Mouse (Mus musculus) megakaryocyte-erythroid progenitor cell, adult 5-6 weeks (primary cell): ENCODE results near the gene Sucnr1. TPM values are rescaled to one million over a fixed set of nuclear protein-coding genes. Genes with fewer than 3 reads are reported as not detected.
"Not testable (repeated sequence)": the region's sequence is repeated elsewhere in the genome, so short reads cannot be mapped to it uniquely, and the experiment has no call there.

Experiments used
- ATAC-seq: replicated peaks from 2 replicates; pipeline ENCODE4 v1.8.0; 2016; ENCODE audit warnings: mild to moderate bottlenecking, inconsistent platforms; ENCODE audit not compliant: severe bottlenecking, poor library complexity, low FRiP score, low TSS enrichment
- total RNA-seq, 2 experiments: library from RNA; stranded (forward) in 1 of 2; stranded (reverse) in 1 of 2; fragments of 200-1000, 215-1000 nt in 1 of 2; fragments of >200 nt in 1 of 2; fragmentation: Nextera tagmentation in 1 of 2; gene quantifications; 2 replicates each; pipeline ENCODE4 v1.2.3; 2014 to 2017

The Sucnr1 gene
- total RNA-seq (2014; fragmentation: Nextera tagmentation) (not detected in 2 replicates), total RNA-seq (2017) (not detected in 2 replicates)

DNA sequence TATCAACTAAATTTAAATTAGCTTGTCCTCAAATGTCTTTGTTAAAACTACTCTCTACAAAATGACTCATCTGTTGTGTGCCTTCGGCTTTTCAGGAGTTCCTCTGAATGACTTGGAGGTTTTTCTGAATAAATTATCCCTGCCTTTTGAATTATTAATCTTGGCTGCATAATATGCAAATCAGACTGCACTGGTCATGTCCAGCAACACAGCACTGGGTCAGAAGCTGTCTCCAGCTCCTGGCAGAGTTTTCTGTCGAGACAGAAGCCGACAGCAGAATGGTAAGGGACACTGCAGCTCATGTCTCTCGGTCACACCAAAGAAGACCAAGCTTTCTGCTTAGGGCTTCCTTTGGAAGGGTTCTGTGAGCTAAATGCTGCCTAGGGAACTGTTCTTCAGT, at the start of gene Sucnr1:
TSS of gene Sucnr1 (plus strand) at position 222 of the 400 bp plus-strand sequence.
- no peak for ATAC-seq

DNA sequence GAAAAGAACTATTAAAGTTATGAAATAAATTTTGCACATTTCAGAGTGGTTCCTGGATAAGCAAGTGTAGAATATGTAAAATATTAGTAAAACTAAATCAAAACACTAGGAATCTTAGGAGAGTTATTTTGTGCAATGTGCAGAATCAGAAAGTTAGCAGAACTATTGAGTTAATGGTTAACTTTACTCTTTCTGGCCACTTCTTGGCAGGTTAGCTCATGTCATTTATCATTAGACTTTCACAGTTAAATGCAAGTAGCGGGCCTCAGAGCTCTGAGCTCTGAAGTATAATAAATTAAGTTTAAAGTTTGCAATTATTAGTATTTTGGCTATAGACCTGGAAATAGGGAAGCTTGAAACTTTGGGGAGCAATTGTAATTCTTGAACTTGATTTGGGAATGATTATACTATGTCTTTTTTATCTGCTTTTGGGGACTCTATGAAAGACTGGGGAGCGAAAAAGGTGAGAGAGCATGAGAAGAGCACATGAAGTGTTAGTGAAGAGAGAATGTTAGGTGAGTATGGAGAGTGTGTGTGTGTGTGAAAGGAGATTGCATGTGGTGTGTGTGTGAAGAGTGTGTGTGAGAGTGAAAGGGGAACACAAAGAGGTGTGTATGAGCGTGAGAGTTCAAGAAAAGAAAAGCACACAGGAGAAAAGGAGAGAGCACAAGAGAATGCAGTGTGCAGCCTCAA, 35.3 kb upstream of the Sucnr1 start:
- no peak for ATAC-seq

DNA sequence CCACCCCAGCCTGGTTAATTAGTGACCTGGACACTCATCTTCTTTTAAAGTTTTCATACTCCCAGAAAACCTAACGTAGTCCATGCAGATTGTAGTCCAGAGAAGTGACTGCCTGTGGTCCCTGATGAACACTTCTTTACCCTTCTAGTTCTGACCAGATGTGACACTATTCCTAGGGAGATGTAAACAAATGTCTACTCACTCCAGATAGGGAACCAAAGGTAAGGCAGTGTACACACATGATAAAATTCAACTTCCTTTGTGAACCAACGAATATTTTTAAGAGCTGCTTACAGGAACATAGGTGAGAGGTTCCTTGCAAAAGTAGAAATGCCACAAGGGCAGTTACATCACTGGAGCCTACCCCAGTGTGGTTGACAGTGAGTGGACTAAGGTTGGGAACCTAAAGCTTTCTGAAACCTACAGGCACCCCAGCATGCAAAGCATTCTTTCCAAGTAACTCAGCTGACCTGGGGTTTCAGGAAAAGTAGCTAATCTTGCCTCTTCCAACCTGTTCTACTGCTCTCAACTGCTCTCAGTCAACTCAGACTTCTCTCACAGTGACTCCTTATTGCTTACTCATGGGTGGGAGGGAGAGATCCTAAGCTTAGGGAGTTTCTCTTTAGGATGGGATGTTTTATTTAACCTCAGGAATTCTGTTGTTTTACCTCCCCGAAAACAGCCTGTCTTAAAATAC, 28.3 kb upstream of the Sucnr1 start:
- no peak for ATAC-seq

DNA sequence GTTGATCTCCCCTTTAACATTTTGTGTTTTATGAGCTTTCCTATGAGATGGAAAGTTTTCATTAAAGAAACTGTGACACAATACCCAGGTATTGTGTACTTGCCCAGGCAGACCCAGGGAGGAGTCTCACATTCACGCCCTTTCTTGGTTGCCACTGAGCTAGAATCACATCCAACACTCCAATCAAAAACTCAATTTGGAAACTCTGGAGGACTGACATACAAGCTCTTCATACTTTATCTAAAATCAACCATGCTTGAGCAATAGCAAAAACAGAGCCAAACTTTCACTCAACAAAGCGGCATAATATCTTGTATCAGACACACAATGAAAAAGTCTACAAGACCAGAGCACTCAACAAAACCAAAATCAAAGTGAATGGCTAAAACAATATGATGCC, 27.7 kb upstream of the Sucnr1 start:
- no peak for ATAC-seq

DNA sequence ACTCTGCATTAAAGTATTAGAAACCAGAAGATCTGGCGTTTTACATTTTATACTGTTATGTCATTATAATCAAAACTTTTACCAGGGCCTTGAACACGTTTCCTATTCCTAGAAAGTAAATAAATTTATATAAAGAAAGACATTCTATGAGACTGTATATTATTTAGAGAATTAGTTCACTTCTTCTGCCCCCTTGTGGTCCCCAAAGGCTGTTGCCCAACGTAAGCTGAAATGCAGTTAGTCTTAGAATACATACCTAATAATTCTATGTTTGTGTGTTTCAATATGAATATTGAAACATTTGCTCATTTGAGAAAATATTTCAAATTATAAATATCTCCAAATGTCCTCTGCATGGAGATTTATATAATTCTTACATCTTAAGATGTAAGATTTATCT, 25.2 kb upstream of the Sucnr1 start:
- ATAC-seq: no peak

DNA sequence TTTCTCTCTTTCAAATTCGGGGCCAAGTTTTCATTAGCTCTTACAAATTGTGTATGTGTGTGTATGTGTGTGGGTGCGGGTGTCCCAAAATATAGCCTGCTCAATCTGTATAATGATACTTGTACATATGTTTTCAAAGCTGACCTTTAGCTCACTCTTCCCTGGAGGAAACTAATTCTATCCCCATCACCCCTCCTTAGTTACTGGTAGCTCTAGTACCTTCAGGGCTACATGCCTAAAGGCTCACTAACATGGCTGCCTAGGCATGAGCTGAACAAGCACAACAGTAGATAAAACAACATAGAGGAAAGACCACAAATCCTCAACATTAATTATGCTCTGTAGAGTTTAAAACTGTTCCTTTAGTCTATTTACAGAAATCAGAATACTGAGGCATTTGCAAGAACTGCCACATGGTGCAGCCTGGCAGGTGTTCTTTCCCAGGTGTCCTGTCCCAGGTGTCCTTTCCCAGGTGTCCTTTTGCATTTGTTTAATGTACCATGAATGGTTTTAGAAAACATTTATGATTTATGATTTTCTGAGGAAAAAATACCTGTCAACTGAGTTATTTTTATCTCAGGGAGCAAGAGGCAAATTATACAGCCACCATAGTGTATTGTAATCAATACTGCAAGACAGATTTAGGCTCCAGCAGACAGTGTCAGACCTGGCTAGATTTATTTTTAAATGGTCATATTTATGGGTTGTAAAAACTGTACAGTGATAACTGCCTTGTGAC, 24.4 kb upstream of the Sucnr1 start:
- no peak for ATAC-seq

DNA sequence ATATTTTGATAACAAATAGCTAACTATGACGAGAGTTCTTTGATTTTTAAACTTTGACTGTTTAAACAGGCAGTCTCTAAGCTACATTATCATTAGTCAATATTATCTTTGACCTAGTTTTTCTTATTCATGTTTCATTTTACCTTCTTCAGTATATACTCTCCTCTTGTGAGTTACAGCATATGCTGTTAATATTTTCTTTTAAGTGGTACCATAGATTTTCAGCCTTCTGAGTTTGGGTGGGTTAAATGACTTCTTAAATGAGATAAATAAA, 23.9 kb upstream of the Sucnr1 start:
- no peak for ATAC-seq

DNA sequence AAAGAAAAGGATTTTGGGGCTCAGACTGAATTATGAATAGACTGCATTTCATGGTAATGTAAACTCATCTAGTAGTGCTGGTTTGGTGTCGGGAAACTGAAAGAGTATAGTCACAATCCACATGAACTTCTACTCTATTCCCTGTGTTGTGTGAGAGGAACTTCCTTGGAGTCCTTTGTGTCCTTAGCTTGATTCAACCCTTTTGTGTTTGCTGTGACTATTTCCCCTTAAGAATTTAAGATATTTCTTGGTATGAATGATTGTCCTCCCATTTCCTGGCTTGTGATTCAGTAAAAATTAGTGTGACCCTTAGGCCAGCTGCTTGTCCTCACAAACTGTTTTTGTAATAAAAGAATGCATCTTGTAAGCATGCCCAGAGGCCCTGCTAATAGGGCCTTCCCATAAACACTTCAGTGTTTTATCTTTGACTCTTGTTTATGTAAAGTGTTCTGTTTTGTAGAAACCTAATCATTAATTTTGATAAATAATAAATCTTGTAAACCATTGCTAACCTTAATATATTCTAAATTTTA, 2.7 kb upstream of the Sucnr1 start:
- no peak for ATAC-seq

DNA sequence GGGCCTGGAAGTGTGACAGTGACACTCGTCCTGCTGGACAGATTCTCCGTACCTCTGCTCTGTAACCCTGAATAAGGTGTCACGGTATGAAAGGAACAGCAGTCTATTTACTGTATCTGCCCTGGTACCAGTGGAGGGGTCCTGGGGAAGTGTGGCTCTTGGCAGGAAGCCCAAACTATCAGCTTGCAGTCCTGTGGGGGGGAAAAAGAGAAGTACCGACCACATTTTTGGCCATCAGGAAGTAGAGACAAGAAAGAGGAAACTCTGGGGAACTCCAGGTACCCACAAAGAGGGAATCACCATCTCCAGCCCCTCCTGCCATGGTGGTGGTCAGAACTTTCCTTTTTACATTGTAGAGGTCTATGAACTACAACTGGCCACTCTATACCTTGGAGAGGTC, 1.1 kb upstream of the Sucnr1 start:
- ATAC-seq: 0 out of 2 replicates have a peak, but pooled peaks have one; percentile 10

DNA sequence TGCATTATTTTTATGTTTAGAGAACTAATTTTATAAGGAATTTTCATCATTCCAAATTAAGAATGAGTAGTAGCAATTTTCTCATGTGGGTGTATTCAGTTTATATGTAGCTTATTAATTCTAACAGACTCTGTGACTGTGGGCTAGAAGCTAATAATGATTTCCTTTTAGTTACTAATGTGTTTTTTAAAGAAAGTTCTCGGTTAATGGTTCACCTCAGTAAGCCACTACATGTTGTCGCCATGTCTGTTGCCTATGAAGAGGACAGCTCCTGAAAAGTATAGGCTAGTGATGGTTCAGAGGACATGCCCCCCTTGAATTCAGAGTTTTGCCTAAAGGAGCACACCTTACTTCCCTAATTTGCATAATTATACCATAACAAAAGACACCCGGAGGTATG, 1.1 kb downstream of the Sucnr1 start:
- ATAC-seq: no peak

DNA sequence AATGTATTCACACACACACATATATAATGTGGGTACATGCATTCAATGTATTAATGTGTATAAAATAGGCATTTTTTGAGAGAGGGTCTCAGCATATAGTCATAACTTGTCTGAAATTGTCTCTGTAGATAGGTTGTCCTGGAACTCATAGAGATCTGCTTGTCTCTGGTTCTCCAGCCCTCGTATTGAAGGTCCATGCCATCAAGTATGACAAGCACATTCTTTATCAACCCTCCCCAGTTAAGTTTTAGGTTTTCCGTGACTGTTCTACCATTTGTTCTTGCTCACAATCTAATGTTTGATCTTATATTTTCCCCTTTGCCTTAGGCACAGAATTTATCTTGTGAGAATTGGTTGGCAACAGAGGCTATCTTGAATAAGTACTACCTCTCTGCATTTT, 4.1 kb downstream of the Sucnr1 start:
- ATAC-seq: peak; percentile 55

DNA sequence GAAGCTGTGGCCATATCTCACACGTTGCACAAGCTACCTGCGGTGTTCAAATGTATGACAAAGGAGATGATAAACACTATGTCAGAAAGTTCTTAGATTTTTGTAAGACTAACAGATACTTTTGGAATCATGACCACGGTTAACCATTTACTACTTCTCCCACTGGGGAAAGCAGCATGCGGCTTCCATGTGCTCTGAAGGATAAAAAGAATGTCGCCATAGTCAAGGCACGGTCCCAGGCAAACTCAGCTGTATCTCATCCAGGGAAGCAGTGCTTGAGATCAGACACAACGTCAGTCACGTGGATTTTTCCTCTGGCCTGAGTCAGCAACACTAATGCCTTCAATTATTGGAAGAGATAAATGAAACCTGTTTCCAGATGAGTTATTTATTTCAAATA, 9.7 kb downstream of the Sucnr1 start:
- ATAC-seq: no peak

DNA sequence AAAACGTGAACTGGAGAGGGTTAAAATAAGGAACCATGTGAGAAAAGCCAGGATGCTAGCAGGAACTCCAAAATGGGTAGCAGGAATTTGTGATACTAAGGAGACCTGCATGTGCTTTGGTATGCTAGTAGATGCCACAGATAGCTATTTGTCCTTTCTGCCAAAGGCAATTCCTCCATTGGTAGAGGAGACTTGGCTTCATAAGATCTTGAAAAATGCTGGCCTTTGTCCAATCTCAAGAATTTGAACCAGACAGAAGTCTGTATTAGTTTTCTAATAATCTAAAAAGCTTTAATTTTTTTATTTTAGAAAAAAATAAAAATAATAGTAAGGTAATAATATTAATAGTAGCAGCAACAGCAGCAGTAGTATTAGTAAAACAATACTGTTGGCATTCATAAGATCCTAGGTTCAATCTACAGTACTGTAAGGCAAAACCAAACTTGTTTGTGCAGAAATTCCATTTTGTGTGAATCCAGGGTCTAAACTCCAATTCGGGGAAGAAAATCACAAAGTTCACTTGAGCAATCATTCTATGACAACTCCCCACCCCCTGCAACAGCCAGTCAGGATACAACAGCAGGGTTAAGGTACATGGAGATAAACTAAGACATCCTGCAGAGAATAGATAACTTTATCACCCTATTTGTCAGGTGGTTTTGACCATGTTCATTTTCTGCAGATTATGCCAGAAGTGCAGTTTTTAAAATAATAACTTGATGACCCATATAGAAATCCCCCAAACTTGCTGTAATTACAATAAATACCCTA, 12.9 kb downstream of the Sucnr1 start:
- ATAC-seq: peak; percentile 63

DNA sequence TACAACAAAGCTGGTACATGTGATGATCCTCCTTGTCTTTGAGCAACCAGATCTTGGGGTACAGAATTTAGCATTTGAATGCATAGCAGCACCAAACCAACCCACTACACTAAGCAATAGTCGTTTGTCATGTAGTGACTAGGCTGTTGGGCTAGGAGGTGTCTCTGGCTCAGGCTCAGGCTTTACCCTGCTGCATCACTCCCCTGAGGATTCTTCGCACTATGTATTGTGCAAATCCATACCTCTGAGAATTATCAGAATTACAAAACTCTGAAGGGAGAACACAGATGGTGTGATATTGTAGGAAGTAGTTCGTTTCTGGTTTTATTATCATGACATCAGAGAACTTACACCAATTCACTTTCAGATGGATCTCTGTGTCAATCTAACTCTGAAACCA, 15.3 kb downstream of the Sucnr1 start:
- no peak for ATAC-seq

DNA sequence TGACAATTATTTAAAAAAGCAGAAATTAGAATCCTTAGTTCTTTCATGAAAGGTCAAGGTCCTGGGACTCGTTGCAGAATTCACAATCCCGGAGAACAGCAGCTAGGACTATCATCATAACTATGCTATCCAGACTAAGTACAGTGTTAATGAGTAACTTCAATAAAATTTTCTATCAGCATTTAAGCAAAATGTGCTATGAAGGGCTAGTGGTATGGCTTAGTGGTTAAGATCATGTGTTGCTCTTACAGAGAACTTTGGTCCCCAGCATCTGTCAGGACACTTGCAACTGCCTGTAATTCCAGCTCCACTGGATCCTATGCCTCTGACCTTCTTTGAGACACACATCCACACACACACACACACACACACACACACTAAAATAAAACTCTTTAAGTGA, 15.8 kb downstream of the Sucnr1 start:
- ATAC-seq: no peak

DNA sequence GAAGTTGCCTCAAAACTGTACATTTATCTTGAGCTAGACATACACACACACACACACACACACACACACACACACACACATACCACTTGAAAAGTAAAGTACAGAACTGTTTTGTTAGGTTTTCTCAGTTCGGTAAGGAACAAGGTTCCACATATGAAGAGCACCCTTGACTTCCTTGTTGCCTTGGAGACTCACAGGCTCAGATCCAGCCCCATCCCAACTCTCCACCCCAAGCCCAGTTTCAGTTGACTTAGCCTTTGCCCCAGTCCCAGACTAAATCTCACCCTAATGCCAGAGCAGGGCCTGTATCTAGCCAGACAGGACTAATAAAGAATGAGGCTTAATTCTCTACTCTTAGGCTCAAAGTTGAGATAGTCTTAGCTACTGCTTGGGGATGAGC, 16.9 kb downstream of the Sucnr1 start:
- ATAC-seq: no peak

DNA sequence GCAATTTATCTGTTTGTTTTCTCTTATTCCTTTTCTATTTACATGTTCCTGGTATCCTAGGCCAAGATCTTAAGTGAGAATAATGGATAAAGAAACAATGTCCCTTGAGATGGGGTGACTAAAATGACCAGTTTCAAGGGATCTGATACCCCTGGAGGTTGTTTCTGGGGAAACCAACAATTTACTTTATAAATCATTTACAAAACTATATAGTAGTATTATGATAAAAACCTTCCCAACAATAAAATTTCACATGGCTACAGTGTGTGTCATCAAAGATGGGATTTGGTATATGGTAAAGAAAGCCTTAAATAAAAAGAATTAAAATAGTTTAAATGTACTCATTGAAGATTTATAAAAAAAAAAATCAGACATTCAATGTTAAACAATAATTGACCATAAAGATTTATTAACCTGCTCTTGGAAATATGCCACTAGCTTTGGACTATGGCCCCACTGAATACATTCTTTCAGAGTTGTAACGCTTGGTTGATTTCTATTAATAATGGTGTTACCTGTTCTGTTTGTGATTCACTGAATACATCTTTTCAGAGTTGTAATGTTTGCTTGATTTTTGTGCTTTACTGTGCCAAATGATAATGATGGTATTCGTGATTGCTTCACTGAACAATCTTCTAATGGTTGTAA, 22.9 kb downstream of the Sucnr1 start:
- no peak for ATAC-seq

DNA sequence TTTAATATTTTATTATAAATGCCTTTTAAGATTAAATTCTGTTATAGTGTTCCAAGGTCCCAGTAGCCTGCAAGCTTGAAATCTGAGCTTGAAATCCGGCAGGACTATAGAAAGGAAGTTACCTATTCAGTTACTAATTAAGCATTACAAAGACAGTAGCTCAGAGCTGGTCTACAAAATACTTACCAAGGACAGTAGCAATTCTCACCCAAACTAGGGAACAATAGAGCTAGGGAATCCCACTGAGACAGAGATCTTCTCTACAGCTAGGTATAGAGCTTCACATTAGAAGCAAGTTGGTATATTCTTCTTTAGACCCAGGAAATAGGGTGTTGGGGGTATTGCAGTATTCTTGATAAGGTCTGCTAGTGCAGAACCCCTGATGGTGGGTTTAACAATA, 24.8 kb downstream of the Sucnr1 start:
- not testable (repeated sequence) for ATAC-seq

DNA sequence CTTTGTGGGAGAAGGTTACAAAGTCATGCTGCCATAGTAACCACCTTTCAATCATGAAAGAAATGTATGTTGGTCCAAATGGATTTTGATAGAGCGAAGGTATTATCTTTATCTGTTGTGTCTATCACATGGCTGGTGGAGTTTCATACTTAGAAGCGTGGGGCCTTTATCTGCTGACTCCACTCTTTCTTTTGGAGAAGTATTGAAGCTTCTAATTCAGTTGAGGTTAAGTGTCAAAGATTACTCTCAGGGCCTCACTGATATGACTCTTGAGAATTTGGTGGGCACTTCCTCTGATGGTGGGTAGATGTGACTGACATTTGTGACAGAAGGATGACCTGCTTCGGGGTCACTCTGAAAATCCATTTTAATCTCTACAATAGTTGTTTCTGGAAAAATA, 26.1 kb downstream of the Sucnr1 start:
- ATAC-seq: no peak
